Mouse (Mus musculus): Measurements from ENCODE around the gene Nat8f5. TPM values are rescaled to one million over a fixed set of nuclear protein-coding genes. Genes with fewer than 3 reads are reported as not detected.
A peak's percentile ranks its signal among the peaks of the same experiment; 100 is the strongest.
"Not testable (repeated sequence)": the region's sequence is repeated elsewhere in the genome, so short reads cannot be mapped to it uniquely, and the experiment has no call there.

The Nat8f5 gene
- polyA plus RNA-seq, 1 experiment from 2014 or later = not detected

GRCm38 (mm10) chr6:85843677-85844458 lies 23.1 kb upstream of the Nat8f5 start:
- DNase-seq (ENCODE audit: low spot score); ATAC-seq (ENCODE audit: low read depth): not testable (repeated sequence)

DNA sequence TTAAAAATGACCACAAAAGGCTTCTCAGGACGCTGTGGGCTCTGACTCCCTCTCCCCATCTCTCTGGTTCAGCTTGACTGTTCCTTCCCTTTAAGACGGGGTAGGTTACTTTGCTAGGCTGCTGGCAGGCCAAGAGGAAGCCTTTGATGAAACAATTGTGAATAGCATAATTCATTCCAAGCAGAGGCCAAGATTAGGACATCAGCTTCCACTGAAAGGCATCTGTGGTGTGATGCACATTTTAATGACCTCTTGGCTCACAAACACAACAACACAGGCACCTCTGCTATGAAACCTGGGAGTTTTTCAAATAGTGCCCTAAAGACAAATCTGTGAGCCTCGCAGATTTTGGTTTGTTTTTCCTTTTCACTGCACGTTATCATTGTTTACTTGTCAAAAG lies 19.2 kb upstream of the Nat8f5 start:
- WGBS = 34% methylated on average over 4 of the region's 4 CpGs
- Histone ChIP-seq H3K9ac (ENCODE audit: low read depth, low read length) (no peak overlapping the region), H3K27ac (replicated peaks; ENCODE audit: low read depth, low read length) (no peak overlapping the region), H3K4me3 (ENCODE audit: low read depth, low read length) (no peak overlapping the region), H3K27me3 (replicated peaks; ENCODE audit: control insufficient read depth, insufficient read depth, low read length) (no peaks in the 10 kb centered on the region), H3K9me3 (ENCODE audit: control insufficient read depth, low read length) (no peaks in the 10 kb centered on the region), H3K36me3 (ENCODE audit: control insufficient read depth, insufficient read depth, low read length) (no peaks in the 10 kb centered on the region), H3K4me2 (ENCODE audit: low read depth, low read length) (no peak overlapping the region), H3K4me1 (ENCODE audit: control insufficient read depth, insufficient read depth, low read length) (no peaks in the 10 kb centered on the region; the same call in 1 of the 2 replicates)
- ATAC-seq (ENCODE audit: low read depth) = no peak
- DNase-seq (ENCODE audit: low spot score) = peak; percentile 9

More at GRCm38 (mm10) chr6:85843677-85844458, 23.1 kb upstream of the Nat8f5 start:
- H3K27me3 ChIP-seq (replicated peaks; ENCODE audit: control insufficient read depth, insufficient read depth, low read length); H3K4me2 ChIP-seq (ENCODE audit: low read depth, low read length); H3K27ac ChIP-seq (replicated peaks; ENCODE audit: low read depth, low read length); H3K4me1 ChIP-seq (ENCODE audit: control insufficient read depth, insufficient read depth, low read length); H3K4me3 ChIP-seq (ENCODE audit: low read depth, low read length); H3K36me3 ChIP-seq (ENCODE audit: control insufficient read depth, insufficient read depth, low read length); H3K9me3 ChIP-seq (ENCODE audit: control insufficient read depth, low read length); H3K9ac ChIP-seq (ENCODE audit: low read depth, low read length): not testable (repeated sequence)
- WGBS = 76% methylated on average over 25 of the region's 25 CpGs

- no peak for ATAC-seq (ENCODE audit: low read depth)
- Histone ChIP-seq H3K9ac (ENCODE audit: low read depth, low read length) (no peak overlapping the region), H3K4me1 (ENCODE audit: control insufficient read depth, insufficient read depth, low read length) (no peaks in the 10 kb centered on the region; the same call in 1 of the 2 replicates), H3K9me3 (ENCODE audit: control insufficient read depth, low read length) (no peaks in the 10 kb centered on the region), H3K27me3 (replicated peaks; ENCODE audit: control insufficient read depth, insufficient read depth, low read length) (no peaks in the 10 kb centered on the region), H3K36me3 (ENCODE audit: control insufficient read depth, insufficient read depth, low read length) (no peaks in the 10 kb centered on the region), H3K4me3 (ENCODE audit: low read depth, low read length) (no peak overlapping the region), H3K4me2 (ENCODE audit: low read depth, low read length) (no peak overlapping the region), H3K27ac (replicated peaks; ENCODE audit: low read depth, low read length) (no peak overlapping the region)
- DNase-seq (ENCODE audit: low spot score) = no peak
- WGBS = 41% methylated on average over 8 of the region's 8 CpGs
These were observed 17.9 kb upstream of the Nat8f5 start for GRCm38 (mm10) chr6:85838674-85839073.

DNA sequence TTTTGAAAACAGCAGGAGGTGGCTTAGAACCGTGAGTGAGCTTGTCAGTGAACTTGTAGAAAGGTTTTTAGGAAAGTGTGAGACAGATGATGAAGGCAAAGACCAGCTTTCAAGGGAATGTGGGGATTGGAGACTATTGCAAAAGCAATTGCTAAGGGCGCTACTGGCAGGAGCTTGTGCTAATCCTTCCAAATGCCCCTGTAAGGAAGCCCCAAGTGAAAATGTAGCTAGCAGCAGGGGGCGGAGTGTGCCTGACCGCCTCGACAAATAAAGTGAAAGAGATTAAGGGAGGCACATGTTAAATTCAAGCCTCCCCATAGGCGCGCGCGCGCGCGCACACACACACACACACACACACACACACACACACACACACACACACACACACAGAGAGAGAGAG lies 16.5 kb upstream of the Nat8f5 start:
- 22% methylated on average over 12 of the region's 12 CpGs for WGBS
- H3K9ac ChIP-seq (ENCODE audit: low read depth, low read length); H3K4me3 ChIP-seq (ENCODE audit: low read depth, low read length); H3K9me3 ChIP-seq (ENCODE audit: control insufficient read depth, low read length); H3K36me3 ChIP-seq (ENCODE audit: control insufficient read depth, insufficient read depth, low read length); H3K27me3 ChIP-seq (replicated peaks; ENCODE audit: control insufficient read depth, insufficient read depth, low read length); H3K27ac ChIP-seq (replicated peaks; ENCODE audit: low read depth, low read length); H3K4me1 ChIP-seq (ENCODE audit: control insufficient read depth, insufficient read depth, low read length): not testable (repeated sequence)
- peak; percentile 55; the same call in 1 of the 2 replicates for ATAC-seq (ENCODE audit: low read depth)
- peak; percentile 69 for DNase-seq (ENCODE audit: low spot score)
- H3K4me2 ChIP-seq (ENCODE audit: low read depth, low read length) = peak overlapping the region; percentile 38

DNA sequence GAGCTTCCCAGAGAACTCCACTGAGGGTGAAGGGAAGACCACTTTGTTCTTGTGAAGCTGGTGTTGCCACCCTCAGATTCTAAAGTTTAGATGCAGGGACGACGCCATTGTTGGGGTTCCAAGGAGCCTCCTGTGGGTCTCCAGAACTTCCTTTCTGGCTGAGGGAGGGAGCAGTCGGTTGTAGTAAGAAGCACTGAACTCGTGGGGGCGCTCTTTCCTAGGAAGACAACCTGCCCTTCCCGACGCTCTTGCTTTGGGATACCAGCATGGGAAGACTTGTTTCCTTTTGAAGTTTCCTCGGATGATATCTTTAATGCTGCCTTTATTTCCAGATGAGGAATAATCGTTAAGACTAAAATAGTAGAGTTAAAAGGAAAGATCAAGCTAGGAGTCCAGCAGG lies 16.1 kb upstream of the Nat8f5 start:
- not testable (repeated sequence) for ATAC-seq (ENCODE audit: low read depth); H3K27me3 ChIP-seq (replicated peaks; ENCODE audit: control insufficient read depth, insufficient read depth, low read length); H3K4me3 ChIP-seq (ENCODE audit: low read depth, low read length); H3K4me1 ChIP-seq (ENCODE audit: control insufficient read depth, insufficient read depth, low read length); H3K4me2 ChIP-seq (ENCODE audit: low read depth, low read length); H3K36me3 ChIP-seq (ENCODE audit: control insufficient read depth, insufficient read depth, low read length); H3K9me3 ChIP-seq (ENCODE audit: control insufficient read depth, low read length); H3K27ac ChIP-seq (replicated peaks; ENCODE audit: low read depth, low read length); H3K9ac ChIP-seq (ENCODE audit: low read depth, low read length)
- WGBS = 15% methylated on average over 7 of the region's 9 CpGs
- peak; percentile 14 for DNase-seq (ENCODE audit: low spot score)

GRCm38 (mm10) chr6:85836098-85836497 lies 15.3 kb upstream of the Nat8f5 start:
- not testable (repeated sequence) for H3K9ac ChIP-seq (ENCODE audit: low read depth, low read length); H3K27ac ChIP-seq (replicated peaks; ENCODE audit: low read depth, low read length); DNase-seq (ENCODE audit: low spot score); H3K4me2 ChIP-seq (ENCODE audit: low read depth, low read length); ATAC-seq (ENCODE audit: low read depth); H3K36me3 ChIP-seq (ENCODE audit: control insufficient read depth, insufficient read depth, low read length); H3K4me3 ChIP-seq (ENCODE audit: low read depth, low read length); H3K27me3 ChIP-seq (replicated peaks; ENCODE audit: control insufficient read depth, insufficient read depth, low read length); H3K4me1 ChIP-seq (ENCODE audit: control insufficient read depth, insufficient read depth, low read length); H3K9me3 ChIP-seq (ENCODE audit: control insufficient read depth, low read length)
- 72% methylated on average over 5 of the region's 5 CpGs for WGBS

DNA sequence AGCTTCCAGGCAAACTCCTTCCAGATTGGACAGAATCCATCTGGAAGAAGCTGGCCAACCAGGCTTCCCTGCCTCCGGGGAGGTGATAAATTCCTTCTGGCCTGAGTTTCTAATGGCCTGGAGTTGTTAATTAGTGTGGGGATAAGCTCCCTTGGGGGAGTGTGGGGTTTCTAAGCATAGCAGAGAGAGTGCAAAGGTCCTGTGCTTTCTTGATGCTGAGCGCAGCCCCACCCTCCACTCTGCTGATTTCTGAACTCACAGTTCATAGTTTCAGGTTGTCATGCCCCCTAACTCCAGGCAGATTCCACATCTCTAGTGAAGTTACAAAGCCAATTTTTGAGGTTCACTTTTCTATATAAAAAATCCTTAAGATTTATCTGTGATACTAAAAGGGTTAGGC lies 14.3 kb upstream of the Nat8f5 start:
- WGBS = 47% methylated on average over 1 of the region's 2 CpGs
- H3K27me3 ChIP-seq (replicated peaks; ENCODE audit: control insufficient read depth, insufficient read depth, low read length); H3K36me3 ChIP-seq (ENCODE audit: control insufficient read depth, insufficient read depth, low read length): not testable (repeated sequence)

DNA sequence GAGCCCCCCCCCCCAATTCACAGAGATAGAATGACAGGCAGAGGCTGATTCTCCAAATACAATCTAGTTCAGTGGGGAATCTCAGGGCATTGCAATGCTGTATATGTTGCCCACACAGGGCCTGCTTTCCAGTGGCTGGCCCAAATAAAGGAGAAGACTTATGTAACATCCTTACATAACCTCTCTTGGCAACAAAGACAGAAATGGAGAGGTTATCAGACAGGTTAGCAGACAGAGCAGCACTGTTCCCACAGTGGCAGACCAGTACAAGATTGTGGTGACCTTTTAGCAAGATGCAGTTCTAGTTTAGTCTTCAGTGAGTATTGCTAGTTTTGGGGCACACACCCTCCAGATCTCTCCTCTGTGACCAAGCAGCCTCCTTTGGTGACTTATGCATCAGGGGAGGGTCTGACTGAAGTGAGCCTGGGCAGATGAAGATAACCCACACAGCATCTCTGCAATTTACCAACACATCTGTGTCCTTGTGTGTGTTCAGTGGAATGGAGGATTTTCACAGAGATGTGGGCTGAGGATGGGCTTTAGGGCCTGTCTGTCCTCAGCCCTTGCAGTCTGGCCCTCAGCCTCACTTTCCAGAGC lies 13.8 kb upstream of the Nat8f5 start:
- not testable (repeated sequence) for ATAC-seq (ENCODE audit: low read depth); H3K9ac ChIP-seq (ENCODE audit: low read depth, low read length); H3K4me3 ChIP-seq (ENCODE audit: low read depth, low read length); H3K27ac ChIP-seq (replicated peaks; ENCODE audit: low read depth, low read length); H3K36me3 ChIP-seq (ENCODE audit: control insufficient read depth, insufficient read depth, low read length); DNase-seq (ENCODE audit: low spot score); H3K4me2 ChIP-seq (ENCODE audit: low read depth, low read length); H3K27me3 ChIP-seq (replicated peaks; ENCODE audit: control insufficient read depth, insufficient read depth, low read length); H3K9me3 ChIP-seq (ENCODE audit: control insufficient read depth, low read length); H3K4me1 ChIP-seq (ENCODE audit: control insufficient read depth, insufficient read depth, low read length)

More for the DNA sequence above, 14.3 kb upstream of the Nat8f5 start:
- ATAC-seq (ENCODE audit: low read depth); H3K9ac ChIP-seq (ENCODE audit: low read depth, low read length); H3K4me3 ChIP-seq (ENCODE audit: low read depth, low read length); H3K9me3 ChIP-seq (ENCODE audit: control insufficient read depth, low read length); DNase-seq (ENCODE audit: low spot score); H3K4me1 ChIP-seq (ENCODE audit: control insufficient read depth, insufficient read depth, low read length); H3K4me2 ChIP-seq (ENCODE audit: low read depth, low read length); H3K27ac ChIP-seq (replicated peaks; ENCODE audit: low read depth, low read length): not testable (repeated sequence)
